Mouse (Mus musculus): ENCODE data around the gene Dync1i1.

The Dync1i1 gene

GRCm38 (mm10) chr6:6058548-6058947 lies 333.1 kb downstream of the Dync1i1 start:
- DNase-seq (ENCODE audit: low spot score in 2 of 2), result no peak

- DNase-seq (ENCODE audit: low spot score in 2 of 2), result no peak
These were observed 341.8 kb downstream of the Dync1i1 start for GRCm38 (mm10) chr6:6067201-6067600.

GRCm38 (mm10) chr6:6070015-6070414 lies 344.6 kb downstream of the Dync1i1 start:
- DNase-seq (ENCODE audit: low spot score in 2 of 2), result no peak

- no peak for DNase-seq (ENCODE audit: low spot score in 2 of 2)
These were observed 345.6 kb downstream of the Dync1i1 start for GRCm38 (mm10) chr6:6071038-6071437.

- no peak for DNase-seq (ENCODE audit: low spot score in 2 of 2)
These were observed 350.6 kb downstream of the Dync1i1 start for GRCm38 (mm10) chr6:6075940-6076447.

- DNase-seq (ENCODE audit: low spot score in 2 of 2), result no peak
These were observed 351.8 kb downstream of the Dync1i1 start for GRCm38 (mm10) chr6:6077234-6077633.

All from urinary bladder, postnatal 36 days (tissue).